Mouse (Mus musculus) cortical plate, adult 2 months (tissue): Measurements from ENCODE around the gene Fam107b.
A peak's percentile ranks its signal among the peaks of the same experiment; 100 is the strongest.

Experiments
- CTCF ChIP-seq: fragments of 200-500 bp; IDR thresholded peaks from 2 replicates; pipeline ENCODE4 v1.5.1; 2011; ENCODE audit warnings: mild to moderate bottlenecking, control low read depth, low read length; ENCODE audit not compliant: insufficient read depth; ENCODE audit errors: extremely low read depth
- POLR2A ChIP-seq: fragments of 200-500 bp; IDR thresholded peaks from 2 replicates; pipeline ENCODE4 v1.6.1; 2011; ENCODE audit warnings: mild to moderate bottlenecking, low read length, control low read depth; ENCODE audit not compliant: insufficient read depth; ENCODE audit errors: extremely low read depth

GRCm38 (mm10) chr2:3799767-3800554 lies 229.7 kb downstream of the Fam107b start:
- TF ChIP-seq CTCF (peak; percentile 59), POLR2A (no peak)
